Mouse (Mus musculus) cerebellum, adult 2 months (tissue): ENCODE results near the gene Snf8.

ENCODE experiments used
- CTCF ChIP-seq: fragments of 200-500 bp; IDR thresholded peaks from 2 replicates; pipeline ENCODE4 v1.5.1; 2011; ENCODE audit warnings: low read depth, mild to moderate bottlenecking, control low read depth, low read length, moderate library complexity, borderline replicate concordance; ENCODE audit not compliant: insufficient read depth
- POLR2A ChIP-seq: fragments of 200-500 bp; IDR thresholded peaks from 2 replicates; pipeline ENCODE4 v1.6.1; 2011; ENCODE audit warnings: low read length, control low read depth, borderline replicate concordance; ENCODE audit not compliant: insufficient read depth

DNA sequence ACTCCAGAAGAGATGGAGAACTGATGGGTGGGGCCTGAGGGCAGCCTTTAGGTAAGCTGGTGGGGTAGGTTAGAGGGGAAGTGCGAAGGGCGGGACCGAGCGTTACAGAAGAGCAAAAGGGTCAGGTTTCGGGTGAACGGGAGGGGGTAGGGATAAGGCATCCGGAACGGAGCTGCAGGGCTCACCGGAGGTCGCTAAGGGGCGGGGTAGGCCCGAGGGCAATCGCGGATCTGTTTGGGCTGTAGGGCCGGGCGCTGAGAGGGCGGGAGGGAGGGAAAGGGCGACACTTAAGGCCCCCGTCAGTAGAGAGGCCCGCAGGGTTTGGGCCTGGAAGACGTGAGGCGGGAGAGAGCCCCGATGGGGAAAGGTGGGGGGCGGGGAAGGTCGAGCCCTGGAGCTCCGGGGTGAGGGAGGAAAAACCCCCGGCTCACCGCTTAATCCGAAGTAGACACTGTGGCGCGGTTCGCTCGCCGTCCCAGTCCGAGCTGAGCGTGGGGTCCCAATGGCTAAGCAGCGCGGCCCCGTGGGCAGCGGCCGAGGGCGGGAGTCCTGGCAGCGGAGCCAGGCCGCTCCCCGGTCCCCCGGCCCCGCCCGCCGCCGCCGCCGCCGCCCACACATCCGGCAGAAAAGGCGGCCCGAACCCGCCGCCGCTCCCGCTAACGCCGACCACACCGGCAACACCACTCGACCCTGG lies 30.0 kb downstream of the Snf8 start:
- TF ChIP-seq CTCF (no peak), POLR2A (no peak)
